Mouse (Mus musculus): ENCODE measurements around the gene Ak1. TPM values are rescaled to one million over a fixed set of nuclear protein-coding genes. Genes with fewer than 3 reads are reported as not detected.

The Ak1 gene
- polyA plus RNA-seq, 1 experiment from 2014 or later: 179 TPM

DNA sequence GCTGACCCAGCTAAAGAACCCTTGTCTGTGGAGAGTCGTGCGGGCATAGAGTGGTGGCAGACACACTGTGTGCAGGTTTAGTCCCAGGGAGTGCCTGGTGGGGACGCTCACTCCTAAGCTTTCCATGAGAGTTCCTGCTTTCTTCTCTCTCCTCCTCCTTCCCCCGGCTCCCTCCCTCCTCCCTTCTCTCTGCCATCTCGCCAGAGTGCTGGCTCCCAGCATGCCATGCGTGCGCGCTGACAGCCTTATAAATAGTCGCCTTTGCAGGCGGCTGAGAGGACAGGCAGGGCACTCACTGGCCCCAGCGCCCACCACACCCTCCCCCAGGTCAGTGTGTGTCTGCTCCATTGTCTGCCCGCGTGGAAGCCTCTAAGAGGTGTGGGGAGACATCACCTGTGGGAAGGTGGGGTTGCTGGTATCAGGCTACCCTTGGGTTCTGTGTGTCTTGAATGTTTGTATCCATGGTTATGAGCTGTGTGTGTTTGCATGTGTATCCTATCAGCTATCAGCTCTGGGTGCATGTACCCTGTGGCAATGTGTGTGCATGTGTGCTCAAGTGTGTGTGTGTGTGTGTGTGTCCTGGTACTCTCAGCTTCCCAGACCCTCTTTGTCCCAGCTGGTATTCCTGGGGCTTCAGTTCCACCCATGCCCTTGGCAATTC, 3.8 kb downstream of the Ak1 start:
- Histone ChIP-seq H3K36me3 (peaks cover 11% of the 10 kb centered on the region; the same call in 1 of the 2 replicates), H3K27me3 (ENCODE audit: insufficient read depth, poor library complexity, severe bottlenecking) (no peaks in the 10 kb centered on the region), H3K27ac (peak overlapping the region; percentile 91), H3K4me1 (peaks cover 91% of the 10 kb centered on the region), H3K4me3 (peak overlapping the region; percentile 53), H3K9me3 (no peaks in the 10 kb centered on the region)
- DNase-seq (ENCODE audit: low spot score): peak; percentile 93
- 3% methylated on average over 13 of the region's 13 CpGs for WGBS

DNA sequence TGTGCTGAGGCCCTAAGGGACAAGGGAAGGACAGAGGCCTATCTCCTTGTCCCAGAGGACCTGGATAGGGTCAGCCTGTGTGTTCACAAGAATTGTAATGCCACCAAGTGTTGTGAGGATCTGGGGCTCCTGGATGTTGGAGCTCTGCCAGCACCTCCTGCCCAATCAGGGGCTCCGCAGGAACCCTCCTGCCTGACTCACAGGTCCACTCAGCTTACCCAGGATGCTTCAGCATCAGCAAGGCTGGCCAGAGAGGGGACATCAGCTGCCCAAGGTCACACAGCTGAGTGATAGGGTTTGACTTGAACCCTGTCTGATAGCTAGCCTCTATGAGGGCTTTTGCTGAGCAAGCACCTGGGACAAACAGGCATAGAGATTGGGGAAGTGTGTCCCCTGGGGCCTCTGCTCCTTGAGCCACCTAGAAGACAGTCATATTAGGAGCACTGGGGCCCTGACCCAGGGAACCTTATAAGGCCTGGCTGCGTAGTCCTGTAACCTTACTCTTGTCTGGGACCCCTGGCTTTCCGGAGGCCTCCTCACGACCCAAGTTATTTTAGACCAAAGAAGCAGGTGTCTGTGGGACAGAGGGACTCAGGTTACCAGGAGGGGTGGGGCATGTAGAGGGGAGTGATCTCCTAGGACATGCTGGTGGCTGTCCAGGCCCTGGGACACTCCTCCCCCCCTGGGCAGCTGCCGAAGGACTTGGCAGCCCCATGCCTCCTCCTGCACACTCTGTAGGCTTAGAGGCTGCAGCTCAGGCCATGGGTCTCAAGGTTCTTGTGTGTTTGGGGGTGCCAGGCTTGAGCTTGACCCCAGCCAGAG, 4.5 kb downstream of the Ak1 start:
- H3K27ac ChIP-seq: peak overlapping the region; percentile 91
- H3K9me3 ChIP-seq: no peaks in the 10 kb centered on the region
- H3K36me3 ChIP-seq: peaks cover 17% of the 10 kb centered on the region
- H3K4me1 ChIP-seq: peaks cover 87% of the 10 kb centered on the region
- H3K4me3 ChIP-seq: peak overlapping the region; percentile 53
- H3K27me3 ChIP-seq (ENCODE audit: insufficient read depth, poor library complexity, severe bottlenecking): no peaks in the 10 kb centered on the region
- DNase-seq (ENCODE audit: low spot score): no peak
- 19% methylated on average over 5 of the region's 5 CpGs for WGBS

DNA sequence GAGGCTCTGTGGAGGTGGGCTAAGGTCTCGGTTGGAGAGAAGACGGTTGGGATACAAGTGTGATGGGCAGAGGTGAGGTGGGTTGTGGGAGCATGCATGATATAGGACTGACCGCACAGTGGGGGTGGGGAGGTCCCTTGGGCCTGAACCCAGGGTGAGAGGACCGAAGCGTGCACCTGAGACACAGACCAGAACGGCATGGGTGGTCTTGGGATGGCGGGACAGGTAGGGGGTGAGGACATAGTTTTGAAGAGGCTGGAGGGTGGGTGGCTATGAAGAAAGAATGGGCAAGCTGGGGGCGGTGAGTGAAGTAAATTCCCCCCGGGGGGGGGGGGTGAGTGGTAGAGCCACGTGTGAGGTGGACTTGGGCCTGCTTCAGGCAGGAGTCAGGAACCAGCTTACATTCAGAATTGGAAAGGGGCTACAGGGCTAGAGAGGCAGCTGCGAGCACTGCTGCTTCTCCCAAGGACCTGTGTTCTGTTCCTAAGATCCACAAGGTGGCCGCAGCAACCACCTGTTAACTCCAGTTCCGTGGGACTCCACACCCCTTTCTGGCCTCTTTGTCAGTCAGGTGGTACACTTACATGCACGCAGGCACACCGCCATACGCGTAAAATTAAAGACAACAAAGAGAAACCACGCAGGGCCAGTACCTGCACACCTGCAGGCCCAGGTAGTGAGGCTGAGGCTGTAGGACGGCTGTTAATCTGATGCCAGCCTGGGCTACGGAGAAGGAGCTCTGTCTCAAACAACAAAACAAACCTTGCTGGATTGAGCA, 5.9 kb downstream of the Ak1 start:
- WGBS: 56% methylated on average over 20 of the region's 20 CpGs
- Histone ChIP-seq H3K27ac (peak overlapping the region; percentile 91), H3K36me3 (peaks cover 27% of the 10 kb centered on the region), H3K4me1 (peaks cover 82% of the 10 kb centered on the region), H3K4me3 (peak overlapping the region; percentile 53), H3K9me3 (no peaks in the 10 kb centered on the region), H3K27me3 (ENCODE audit: insufficient read depth, poor library complexity, severe bottlenecking) (no peaks in the 10 kb centered on the region)
- no peak for DNase-seq (ENCODE audit: low spot score)

DNA sequence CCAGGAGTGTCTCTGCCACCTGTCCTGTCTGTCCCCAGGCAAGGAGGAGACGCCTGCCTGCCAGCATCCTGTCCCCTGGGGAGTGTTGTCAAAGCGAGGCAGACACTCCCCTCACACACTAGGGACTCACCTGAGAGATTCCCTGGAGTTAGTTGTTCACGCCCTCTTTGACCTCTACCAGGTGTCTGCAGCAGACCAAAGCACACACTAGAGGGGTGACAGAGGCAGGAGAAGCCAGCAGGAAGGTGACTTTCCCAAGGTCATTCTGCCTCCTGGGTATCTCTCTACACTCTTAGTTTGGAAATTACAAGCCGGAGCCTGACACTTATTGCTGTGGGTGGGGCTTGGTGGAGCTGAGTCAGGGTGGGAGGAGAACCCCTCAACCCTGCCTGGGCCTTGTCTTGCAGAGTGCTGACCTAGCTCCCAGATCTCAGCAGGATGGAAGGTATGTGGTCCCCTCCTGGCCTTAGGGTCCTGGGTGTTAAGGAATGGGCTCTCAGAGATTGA, 6.5 kb downstream of the Ak1 start:
- H3K4me3 ChIP-seq: peak overlapping the region; percentile 53
- no peak for DNase-seq (ENCODE audit: low spot score)
- 41% methylated on average over 4 of the region's 4 CpGs for WGBS
- H3K36me3 ChIP-seq: peaks cover 32% of the 10 kb centered on the region
- H3K27me3 ChIP-seq (ENCODE audit: insufficient read depth, poor library complexity, severe bottlenecking): no peaks in the 10 kb centered on the region
- no peaks in the 10 kb centered on the region for H3K9me3 ChIP-seq
- peak overlapping the region; percentile 91 for H3K27ac ChIP-seq
- H3K4me1 ChIP-seq: peaks cover 78% of the 10 kb centered on the region

DNA sequence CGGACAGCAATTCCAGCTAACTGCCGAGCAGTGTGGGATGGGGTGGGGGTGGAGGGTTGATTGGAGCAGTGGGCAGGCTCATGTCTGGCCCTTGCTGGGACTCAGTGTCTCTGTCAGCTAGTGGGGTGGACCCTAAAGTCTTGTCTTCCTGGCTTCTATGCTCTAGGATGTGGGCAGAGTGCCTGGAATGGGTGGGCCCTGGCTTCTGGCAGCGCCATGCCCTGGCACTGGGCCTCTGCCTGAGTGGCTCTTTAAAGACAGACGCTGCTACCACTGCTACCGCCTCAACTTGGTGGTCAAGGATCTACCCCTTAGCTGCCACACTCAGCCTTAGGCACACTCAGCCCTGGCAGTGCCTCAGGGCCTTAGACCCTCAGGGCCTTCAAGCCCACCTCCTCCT, 7.2 kb downstream of the Ak1 start:
- H3K36me3 ChIP-seq: peaks cover 37% of the 10 kb centered on the region
- DNase-seq (ENCODE audit: low spot score): no peak
- no peaks in the 10 kb centered on the region for H3K27me3 ChIP-seq (ENCODE audit: insufficient read depth, poor library complexity, severe bottlenecking)
- H3K9me3 ChIP-seq: no peaks in the 10 kb centered on the region
- WGBS: 35% methylated on average over 5 of the region's 5 CpGs
- H3K27ac ChIP-seq: peak overlapping the region; percentile 91
- H3K4me1 ChIP-seq: peaks cover 83% of the 10 kb centered on the region
- H3K4me3 ChIP-seq: peak overlapping the region; percentile 53

DNA sequence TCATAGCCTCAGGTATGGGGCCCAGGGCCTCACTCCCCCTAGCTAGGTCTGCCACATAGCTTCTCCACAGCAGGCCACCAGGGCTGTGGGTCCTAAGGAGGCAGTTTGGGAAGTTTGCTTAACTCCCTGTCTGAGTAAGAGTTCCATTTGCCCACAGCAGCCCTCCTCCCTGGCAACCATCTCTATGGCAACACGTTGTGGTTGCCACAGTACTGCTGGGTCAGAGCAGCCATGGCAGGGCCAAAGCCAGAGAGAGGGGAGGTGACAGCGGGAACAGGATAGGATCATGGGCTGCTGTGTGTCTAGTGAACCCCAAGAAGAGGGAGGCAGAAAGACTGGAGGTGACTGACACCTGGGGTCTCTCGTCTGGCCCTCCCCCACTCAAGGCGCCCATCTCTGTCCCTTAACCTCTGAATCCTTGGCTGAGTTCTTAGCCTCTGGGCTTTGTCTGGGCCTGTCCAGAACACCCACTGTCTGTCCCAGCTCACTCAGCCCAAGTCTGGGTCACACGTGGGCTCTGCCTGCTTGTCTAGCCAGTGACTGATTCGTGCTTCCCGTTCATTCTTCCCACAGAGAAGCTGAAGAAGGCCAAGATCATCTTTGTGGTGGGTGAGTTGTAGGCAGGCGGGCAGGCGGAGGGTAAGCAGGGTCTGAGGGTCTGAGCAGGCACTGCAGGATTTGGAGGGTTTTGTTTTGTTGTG, 7.9 kb downstream of the Ak1 start:
- Histone ChIP-seq H3K27ac (peak overlapping the region; percentile 91), H3K4me1 (peaks cover 81% of the 10 kb centered on the region), H3K4me3 (peak overlapping the region; percentile 53), H3K27me3 (ENCODE audit: insufficient read depth, poor library complexity, severe bottlenecking) (no peaks in the 10 kb centered on the region), H3K36me3 (peaks cover 44% of the 10 kb centered on the region), H3K9me3 (no peaks in the 10 kb centered on the region)
- WGBS: 46% methylated on average over 9 of the region's 9 CpGs
- no peak for DNase-seq (ENCODE audit: low spot score)

DNA sequence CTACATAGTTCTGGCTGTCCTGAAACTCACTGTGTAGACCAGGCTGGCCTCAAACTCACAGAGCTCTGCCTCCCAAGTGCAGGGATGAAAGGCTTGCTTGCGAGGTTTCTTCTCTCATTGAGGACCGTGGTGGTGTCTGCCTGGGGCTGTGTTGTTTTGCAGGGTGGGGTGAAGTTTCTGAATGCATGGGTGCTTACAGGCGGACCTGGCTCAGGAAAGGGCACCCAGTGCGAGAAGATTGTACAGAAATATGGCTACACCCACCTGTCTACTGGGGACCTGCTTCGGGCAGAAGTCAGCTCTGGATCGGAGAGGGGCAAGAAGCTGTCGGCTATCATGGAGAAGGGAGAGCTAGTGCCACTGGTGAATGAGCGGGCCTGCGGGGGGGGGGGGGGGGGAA, 8.5 kb downstream of the Ak1 start:
- peak overlapping the region; percentile 91; the same call in 1 of the 2 replicates for H3K27ac ChIP-seq

DNA sequence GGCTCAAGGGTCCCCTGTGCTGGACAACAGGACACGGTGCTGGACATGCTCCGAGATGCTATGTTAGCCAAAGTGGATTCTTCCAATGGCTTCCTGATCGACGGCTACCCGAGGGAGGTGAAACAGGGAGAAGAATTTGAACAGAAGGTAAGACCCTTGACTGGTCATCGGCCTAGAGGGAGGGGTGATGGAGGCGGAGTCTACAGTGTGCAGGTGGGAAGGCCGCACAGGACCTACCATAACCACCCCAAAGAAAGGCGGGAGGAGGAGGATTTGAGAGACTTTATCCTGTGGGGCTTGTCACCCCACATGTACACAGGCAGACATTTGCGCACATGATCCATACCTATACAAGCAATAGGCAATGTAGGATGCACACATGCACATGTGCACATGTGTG, 9.5 kb downstream of the Ak1 start:
- Histone ChIP-seq H3K4me3 (no peak overlapping the region), H3K27ac (0 out of 2 replicates have a peak overlapping the region, but pooled peaks have one; percentile 56), H3K4me1 (peaks cover 66% of the 10 kb centered on the region), H3K36me3 (peaks cover 52% of the 10 kb centered on the region), H3K9me3 (no peaks in the 10 kb centered on the region), H3K27me3 (ENCODE audit: insufficient read depth, poor library complexity, severe bottlenecking) (no peaks in the 10 kb centered on the region)
- DNase-seq (ENCODE audit: low spot score): no peak
- 84% methylated on average over 10 of the region's 10 CpGs for WGBS

More for the DNA sequence above, 8.5 kb downstream of the Ak1 start:
- 79% methylated on average over 8 of the region's 9 CpGs for WGBS
- H3K4me3 ChIP-seq: no peak overlapping the region
- no peaks in the 10 kb centered on the region for H3K9me3 ChIP-seq
- H3K36me3 ChIP-seq: peaks cover 50% of the 10 kb centered on the region
- no peak for DNase-seq (ENCODE audit: low spot score)
- H3K4me1 ChIP-seq: peaks cover 76% of the 10 kb centered on the region
- no peaks in the 10 kb centered on the region for H3K27me3 ChIP-seq (ENCODE audit: insufficient read depth, poor library complexity, severe bottlenecking)

DNA sequence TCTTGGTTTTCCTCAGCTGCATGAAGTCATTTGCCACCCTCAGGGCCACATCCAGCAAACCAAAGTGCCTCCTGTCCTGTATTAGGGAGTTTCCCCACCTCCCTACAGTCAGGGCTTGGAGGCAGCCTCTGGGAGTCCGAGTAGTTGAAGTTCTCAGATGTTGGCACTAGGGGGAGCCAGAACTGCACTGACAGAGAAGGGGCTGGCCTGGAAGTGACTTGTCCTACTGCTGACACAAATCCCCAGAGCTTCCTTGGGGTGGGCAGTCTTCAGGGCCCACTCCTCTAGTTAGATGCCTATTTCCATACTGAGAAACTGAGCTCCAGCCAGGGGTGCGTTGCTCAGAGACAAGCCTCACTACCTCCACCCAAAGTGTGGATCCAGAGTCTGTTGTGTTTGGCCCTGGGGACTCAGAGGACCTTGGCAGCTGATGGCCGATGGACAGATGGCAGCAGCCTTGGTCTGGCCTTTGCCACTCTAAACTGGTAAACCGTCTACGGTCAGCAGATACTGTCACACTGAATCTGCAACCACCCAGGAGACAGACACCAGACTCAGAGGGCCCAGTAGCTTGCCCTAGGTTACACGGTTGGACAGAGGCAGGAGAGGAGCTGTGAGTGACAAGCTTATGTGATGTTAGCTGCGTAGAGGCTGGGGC, 10.3 kb downstream of the Ak1 start:
- H3K9me3 ChIP-seq: no peaks in the 10 kb centered on the region
- 40% methylated on average over 7 of the region's 7 CpGs for WGBS
- DNase-seq (ENCODE audit: low spot score): no peak
- peaks cover 52% of the 10 kb centered on the region for H3K36me3 ChIP-seq
- H3K4me1 ChIP-seq: peaks cover 66% of the 10 kb centered on the region
- H3K4me3 ChIP-seq: no peak overlapping the region
- peak overlapping the region; percentile 56 for H3K27ac ChIP-seq
- H3K27me3 ChIP-seq (ENCODE audit: insufficient read depth, poor library complexity, severe bottlenecking): no peaks in the 10 kb centered on the region

DNA sequence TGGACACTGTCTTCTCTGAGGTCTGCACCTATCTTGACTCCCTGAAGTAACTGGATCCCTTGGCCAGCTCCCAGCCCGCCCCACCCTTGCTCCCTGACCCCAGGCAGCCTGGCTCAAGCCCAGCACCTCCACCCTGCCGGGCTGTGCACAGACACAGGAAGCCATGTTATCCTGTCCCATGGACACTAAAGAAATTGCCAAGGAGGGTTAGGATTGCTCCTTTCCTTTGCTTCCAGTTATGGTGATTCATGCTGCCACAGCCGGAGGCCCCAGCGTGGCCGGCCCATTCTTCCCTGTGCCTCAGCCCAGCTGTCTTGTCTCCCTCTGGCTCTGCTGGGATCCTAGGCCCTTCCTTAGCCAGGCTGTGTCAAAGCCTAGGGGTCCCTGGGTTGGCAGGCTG, 12.1 kb downstream of the Ak1 start:
- no peak for DNase-seq (ENCODE audit: low spot score)
- no peaks in the 10 kb centered on the region for H3K9me3 ChIP-seq
- 71% methylated on average over 5 of the region's 5 CpGs for WGBS
- H3K4me1 ChIP-seq: peaks cover 61% of the 10 kb centered on the region
- H3K36me3 ChIP-seq: peaks cover 52% of the 10 kb centered on the region
- no peak overlapping the region for H3K4me3 ChIP-seq
- H3K27me3 ChIP-seq (ENCODE audit: insufficient read depth, poor library complexity, severe bottlenecking): no peaks in the 10 kb centered on the region
- H3K27ac ChIP-seq: peak overlapping the region; percentile 76

DNA sequence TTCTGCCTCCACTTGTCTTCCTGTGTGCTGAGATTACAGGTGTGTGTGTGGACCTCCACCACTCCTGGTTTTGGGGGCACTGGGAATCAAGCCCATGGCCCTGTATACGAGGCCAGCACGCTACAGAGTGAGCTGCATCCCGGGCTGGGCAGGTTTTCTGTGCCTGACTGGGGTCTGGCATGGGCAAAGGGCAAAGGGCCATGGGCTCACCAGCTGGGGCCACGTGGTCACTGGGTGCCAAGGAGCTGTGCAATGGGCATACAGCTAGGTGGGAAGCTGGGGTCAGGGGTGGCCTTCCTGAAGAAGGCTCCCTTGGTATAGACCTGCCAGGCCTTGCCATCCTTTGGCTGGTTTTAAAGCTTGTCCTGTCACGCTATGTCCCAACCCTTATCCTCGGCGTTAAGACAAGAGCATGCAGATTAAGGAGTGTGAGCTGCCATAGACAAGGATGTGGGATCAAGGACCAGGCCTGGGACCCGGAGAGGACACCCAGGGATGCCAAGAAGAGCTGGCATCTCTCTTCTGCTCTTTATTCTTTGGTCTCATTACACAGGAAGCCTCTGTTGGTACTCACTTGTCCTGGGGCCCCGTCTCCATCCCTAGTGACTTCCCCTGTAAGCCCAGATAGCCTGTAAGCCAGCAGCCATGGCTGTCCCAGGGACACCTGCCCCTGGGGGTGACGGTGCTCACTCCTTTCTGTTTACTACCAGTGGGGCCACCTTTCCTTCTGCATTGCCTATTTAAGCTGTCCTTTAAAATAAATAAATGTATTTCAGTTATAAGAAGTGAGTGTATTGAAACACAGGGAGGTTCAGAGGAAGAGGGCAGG, 12.9 kb downstream of the Ak1 start:
- H3K27me3 ChIP-seq (ENCODE audit: insufficient read depth, poor library complexity, severe bottlenecking): no peaks in the 10 kb centered on the region
- no peaks in the 10 kb centered on the region for H3K9me3 ChIP-seq
- WGBS: 81% methylated on average over 10 of the region's 10 CpGs
- no peak for DNase-seq (ENCODE audit: low spot score)
- H3K36me3 ChIP-seq: peaks cover 52% of the 10 kb centered on the region
- H3K4me3 ChIP-seq: no peak overlapping the region
- peaks cover 53% of the 10 kb centered on the region for H3K4me1 ChIP-seq
- peak overlapping the region; percentile 63; the same call in 1 of the 2 replicates for H3K27ac ChIP-seq
